Mouse (Mus musculus): ENCODE data around the gene Sumo2. TPM values are rescaled to one million over a fixed set of nuclear protein-coding genes. Genes with fewer than 3 reads are reported as not detected.
A peak's percentile ranks its signal among the peaks of the same experiment; 100 is the strongest.

Gene Sumo2
- polyA plus RNA-seq, 1 experiment from 2014 or later = 1,712 TPM

GRCm38 (mm10) chr11:115563406-115563805 lies 27.3 kb upstream of the Sumo2 start:
- H3K36me3 ChIP-seq (replicated peaks; ENCODE audit: control insufficient read depth, insufficient read depth, low read depth, low read length) = peaks cover 4% of the 10 kb centered on the region
- H3K4me1 ChIP-seq (ENCODE audit: control insufficient read depth, insufficient read depth, low read length) = peaks cover 3% of the 10 kb centered on the region; the same call in 1 of the 2 replicates
- H3K9me3 ChIP-seq (replicated peaks; ENCODE audit: control insufficient read depth, low read length) = no peaks in the 10 kb centered on the region
- no peak overlapping the region for H3K27ac ChIP-seq (replicated peaks; ENCODE audit: low read depth, low read length)
- ATAC-seq (replicated peaks; ENCODE audit: insufficient number of reproducible peaks, low FRiP score, low TSS enrichment, low read depth) (no peak), DNase-seq (ENCODE audit: low spot score) (peak; percentile 15)
- no peaks in the 10 kb centered on the region for H3K27me3 ChIP-seq (ENCODE audit: control insufficient read depth, insufficient read depth, low read length)
- peak overlapping the region; percentile 78; the same call in 1 of the 2 replicates for H3K4me2 ChIP-seq (ENCODE audit: low read depth, low read length)
- peak overlapping the region; percentile 78 for H3K9ac ChIP-seq (replicated peaks; ENCODE audit: low read length)
- peak overlapping the region; percentile 76 for H3K4me3 ChIP-seq (ENCODE audit: low read depth, low read length)
- WGBS = 40% methylated on average over 4 of the region's 4 CpGs

DNA sequence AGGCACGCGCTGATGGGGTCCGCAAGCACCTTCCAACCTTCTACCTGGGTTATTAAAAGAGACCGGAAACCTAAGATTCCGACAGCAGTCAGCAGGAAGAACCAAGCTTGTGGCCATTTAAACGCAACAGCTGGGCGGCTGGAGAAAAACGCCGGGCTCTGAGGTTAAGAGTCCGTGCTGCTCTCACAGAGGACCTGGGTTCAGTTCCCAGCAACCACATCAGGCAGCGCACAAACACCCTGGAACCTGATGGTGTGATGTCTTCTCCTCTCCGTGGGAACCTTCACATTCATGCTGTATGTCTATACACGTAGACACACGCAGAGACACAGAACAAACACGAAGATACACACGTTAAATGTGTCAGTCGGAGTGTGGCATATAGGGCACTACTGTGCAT lies 19.6 kb upstream of the Sumo2 start:
- no peaks in the 10 kb centered on the region for H3K36me3 ChIP-seq (replicated peaks; ENCODE audit: control insufficient read depth, insufficient read depth, low read depth, low read length)
- H3K27ac ChIP-seq (replicated peaks; ENCODE audit: low read depth, low read length) = no peak overlapping the region
- H3K4me2 ChIP-seq (ENCODE audit: low read depth, low read length) = no peak overlapping the region
- H3K4me3 ChIP-seq (ENCODE audit: low read depth, low read length) = no peak overlapping the region
- ATAC-seq (replicated peaks; ENCODE audit: insufficient number of reproducible peaks, low FRiP score, low TSS enrichment, low read depth) = no peak
- no peak for DNase-seq (ENCODE audit: low spot score)
- H3K4me1 ChIP-seq (ENCODE audit: control insufficient read depth, insufficient read depth, low read length) = no peaks in the 10 kb centered on the region
- no peaks in the 10 kb centered on the region for H3K27me3 ChIP-seq (ENCODE audit: control insufficient read depth, insufficient read depth, low read length)
- H3K9me3 ChIP-seq (replicated peaks; ENCODE audit: control insufficient read depth, low read length) = no peaks in the 10 kb centered on the region
- no peak overlapping the region for H3K9ac ChIP-seq (replicated peaks; ENCODE audit: low read length)
- 81% methylated on average over 17 of the region's 17 CpGs for WGBS

- WGBS = 66% methylated on average over 4 of the region's 4 CpGs
- Histone ChIP-seq H3K9me3 (replicated peaks; ENCODE audit: control insufficient read depth, low read length) (no peaks in the 10 kb centered on the region), H3K4me3 (ENCODE audit: low read depth, low read length) (no peak overlapping the region), H3K27me3 (ENCODE audit: control insufficient read depth, insufficient read depth, low read length) (no peaks in the 10 kb centered on the region), H3K4me2 (ENCODE audit: low read depth, low read length) (no peak overlapping the region), H3K27ac (replicated peaks; ENCODE audit: low read depth, low read length) (no peak overlapping the region), H3K4me1 (ENCODE audit: control insufficient read depth, insufficient read depth, low read length) (no peaks in the 10 kb centered on the region), H3K9ac (replicated peaks; ENCODE audit: low read length) (no peak overlapping the region), H3K36me3 (replicated peaks; ENCODE audit: control insufficient read depth, insufficient read depth, low read depth, low read length) (no peaks in the 10 kb centered on the region)
- DNase-seq (ENCODE audit: low spot score) (peak; percentile 12), ATAC-seq (replicated peaks; ENCODE audit: insufficient number of reproducible peaks, low FRiP score, low TSS enrichment, low read depth) (no peak)
Observed at GRCm38 (mm10) chr11:115552783-115553182, 16.7 kb upstream of the Sumo2 start.

DNA sequence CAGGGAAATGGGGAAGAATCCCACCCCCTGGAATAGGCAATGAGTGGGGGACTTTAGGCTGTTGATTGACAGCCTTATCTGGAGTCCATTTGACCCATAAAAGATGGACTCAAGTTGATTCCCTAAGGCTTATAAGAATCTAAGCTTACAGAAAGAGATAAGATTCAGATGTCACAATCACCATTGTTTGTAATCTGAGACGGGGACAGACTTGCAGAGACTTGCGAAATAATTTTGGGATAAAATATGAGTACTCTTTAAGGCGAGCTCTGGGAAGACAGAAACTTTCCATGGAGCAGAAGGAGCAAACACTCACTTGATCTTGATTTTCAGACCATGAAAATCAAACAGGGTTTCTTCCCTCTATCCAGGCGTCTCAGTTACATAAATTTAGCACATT lies 7.5 kb upstream of the Sumo2 start:
- 81% methylated on average over 4 of the region's 4 CpGs for WGBS
- no peaks in the 10 kb centered on the region for H3K27me3 ChIP-seq (ENCODE audit: control insufficient read depth, insufficient read depth, low read length)
- no peak overlapping the region for H3K27ac ChIP-seq (replicated peaks; ENCODE audit: low read depth, low read length)
- ATAC-seq (replicated peaks; ENCODE audit: insufficient number of reproducible peaks, low FRiP score, low TSS enrichment, low read depth) = no peak
- no peak for DNase-seq (ENCODE audit: low spot score)
- no peaks in the 10 kb centered on the region for H3K9me3 ChIP-seq (replicated peaks; ENCODE audit: control insufficient read depth, low read length)
- no peak overlapping the region for H3K9ac ChIP-seq (replicated peaks; ENCODE audit: low read length)
- no peak overlapping the region for H3K4me2 ChIP-seq (ENCODE audit: low read depth, low read length)
- no peaks in the 10 kb centered on the region for H3K4me1 ChIP-seq (ENCODE audit: control insufficient read depth, insufficient read depth, low read length)
- H3K36me3 ChIP-seq (replicated peaks; ENCODE audit: control insufficient read depth, insufficient read depth, low read depth, low read length) = no peaks in the 10 kb centered on the region
- no peak overlapping the region for H3K4me3 ChIP-seq (ENCODE audit: low read depth, low read length)

GRCm38 (mm10) chr11:115538045-115538444 lies 2.0 kb upstream of the Sumo2 start:
- no peak overlapping the region for H3K4me3 ChIP-seq (ENCODE audit: low read depth, low read length)
- no peaks in the 10 kb centered on the region for H3K9me3 ChIP-seq (replicated peaks; ENCODE audit: control insufficient read depth, low read length)
- H3K9ac ChIP-seq (replicated peaks; ENCODE audit: low read length) = no peak overlapping the region
- 64% methylated on average over 2 of the region's 2 CpGs for WGBS
- no peak overlapping the region for H3K27ac ChIP-seq (replicated peaks; ENCODE audit: low read depth, low read length)
- ATAC-seq (replicated peaks; ENCODE audit: insufficient number of reproducible peaks, low FRiP score, low TSS enrichment, low read depth) (no peak), DNase-seq (ENCODE audit: low spot score) (no peak)
- no peak overlapping the region for H3K4me2 ChIP-seq (ENCODE audit: low read depth, low read length)
- H3K27me3 ChIP-seq (ENCODE audit: control insufficient read depth, insufficient read depth, low read length) = no peaks in the 10 kb centered on the region
- H3K4me1 ChIP-seq (ENCODE audit: control insufficient read depth, insufficient read depth, low read length) = no peaks in the 10 kb centered on the region
- H3K36me3 ChIP-seq (replicated peaks; ENCODE audit: control insufficient read depth, insufficient read depth, low read depth, low read length) = peaks cover 3% of the 10 kb centered on the region

DNA sequence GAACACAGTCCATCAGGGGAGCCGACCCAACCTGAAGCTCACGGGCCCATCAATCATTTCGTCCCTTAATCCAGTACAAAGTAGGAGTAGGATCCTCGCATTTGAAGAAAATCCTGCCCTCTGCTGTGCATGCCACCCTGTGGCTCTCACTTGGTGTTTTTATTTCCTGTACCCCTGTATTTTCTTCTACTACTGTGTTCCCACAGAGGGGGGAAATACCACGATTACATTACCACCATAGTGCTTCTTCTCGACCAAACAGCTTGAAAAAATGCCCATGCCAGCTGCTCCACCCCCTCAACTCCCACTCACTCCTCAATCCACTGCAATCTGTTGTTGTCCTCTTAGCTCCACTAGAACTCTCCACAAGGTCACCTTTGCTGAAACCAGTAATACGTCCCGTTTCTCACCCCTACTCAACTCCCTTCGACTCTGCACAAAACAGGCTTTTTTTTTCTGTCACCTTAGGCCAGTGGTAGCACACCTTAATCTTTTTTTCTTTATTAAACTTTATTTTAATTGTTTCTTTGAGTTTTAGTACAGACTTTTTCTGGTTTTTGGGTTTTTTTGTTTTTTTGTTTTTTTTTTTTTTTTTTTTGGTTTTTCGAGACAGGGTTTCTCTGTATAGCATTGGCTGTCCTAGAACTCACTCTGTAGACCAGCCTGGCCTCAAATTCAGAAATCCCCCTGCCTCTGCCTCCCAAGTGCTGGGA lies 936 bp upstream of the Sumo2 start:
- H3K36me3 ChIP-seq (replicated peaks; ENCODE audit: control insufficient read depth, insufficient read depth, low read depth, low read length) = peaks cover 6% of the 10 kb centered on the region
- H3K27ac ChIP-seq (replicated peaks; ENCODE audit: low read depth, low read length) = peak overlapping the region; percentile 98
- DNase-seq (ENCODE audit: low spot score) = no peak
- ATAC-seq (replicated peaks; ENCODE audit: insufficient number of reproducible peaks, low FRiP score, low TSS enrichment, low read depth) = no peak
- H3K9ac ChIP-seq (replicated peaks; ENCODE audit: low read length) = peak overlapping the region; percentile 99; the same call in 1 of the 2 replicates
- 86% methylated on average over 10 of the region's 10 CpGs for WGBS
- H3K9me3 ChIP-seq (replicated peaks; ENCODE audit: control insufficient read depth, low read length) = no peaks in the 10 kb centered on the region
- H3K27me3 ChIP-seq (ENCODE audit: control insufficient read depth, insufficient read depth, low read length) = no peaks in the 10 kb centered on the region
- H3K4me2 ChIP-seq (ENCODE audit: low read depth, low read length) = no peak overlapping the region
- peak overlapping the region; percentile 81 for H3K4me3 ChIP-seq (ENCODE audit: low read depth, low read length)
- no peaks in the 10 kb centered on the region for H3K4me1 ChIP-seq (ENCODE audit: control insufficient read depth, insufficient read depth, low read length)

GRCm38 (mm10) chr11:115535401-115536037 lies 557 bp downstream of the Sumo2 start:
- under 1% methylated on average over 67 of the region's 84 CpGs for WGBS
- Histone ChIP-seq H3K9me3 (replicated peaks; ENCODE audit: control insufficient read depth, low read length) (no peaks in the 10 kb centered on the region), H3K27ac (replicated peaks; ENCODE audit: low read depth, low read length) (peak overlapping the region; percentile 98), H3K4me2 (ENCODE audit: low read depth, low read length) (peak overlapping the region; percentile 42), H3K27me3 (ENCODE audit: control insufficient read depth, insufficient read depth, low read length) (no peaks in the 10 kb centered on the region), H3K4me1 (ENCODE audit: control insufficient read depth, insufficient read depth, low read length) (no peaks in the 10 kb centered on the region), H3K9ac (replicated peaks; ENCODE audit: low read length) (peak overlapping the region; percentile 99), H3K36me3 (replicated peaks; ENCODE audit: control insufficient read depth, insufficient read depth, low read depth, low read length) (peaks cover 6% of the 10 kb centered on the region), H3K4me3 (ENCODE audit: low read depth, low read length) (peak overlapping the region; percentile 81)
- peak; percentile 68 for ATAC-seq (replicated peaks; ENCODE audit: insufficient number of reproducible peaks, low FRiP score, low TSS enrichment, low read depth)
- peak; percentile 76 for DNase-seq (ENCODE audit: low spot score)

GRCm38 (mm10) chr11:115534759-115535371 lies 1.2 kb downstream of the Sumo2 start:
- DNase-seq (ENCODE audit: low spot score) (no peak), ATAC-seq (replicated peaks; ENCODE audit: insufficient number of reproducible peaks, low FRiP score, low TSS enrichment, low read depth) (no peak)
- Histone ChIP-seq H3K9ac (replicated peaks; ENCODE audit: low read length) (peak overlapping the region; percentile 99), H3K27me3 (ENCODE audit: control insufficient read depth, insufficient read depth, low read length) (no peaks in the 10 kb centered on the region), H3K4me2 (ENCODE audit: low read depth, low read length) (peak overlapping the region; percentile 42), H3K36me3 (replicated peaks; ENCODE audit: control insufficient read depth, insufficient read depth, low read depth, low read length) (peaks cover 6% of the 10 kb centered on the region), H3K4me3 (ENCODE audit: low read depth, low read length) (peak overlapping the region; percentile 81), H3K4me1 (ENCODE audit: control insufficient read depth, insufficient read depth, low read length) (no peaks in the 10 kb centered on the region), H3K27ac (replicated peaks; ENCODE audit: low read depth, low read length) (peak overlapping the region; percentile 98), H3K9me3 (replicated peaks; ENCODE audit: control insufficient read depth, low read length) (no peaks in the 10 kb centered on the region)
- WGBS = 7% methylated on average over 11 of the region's 11 CpGs
